Mouse (Mus musculus) midbrain, embryonic 13.5 days (tissue): Measurements from ENCODE around the gene Sv2c. TPM values are rescaled to one million over a fixed set of nuclear protein-coding genes. Genes with fewer than 3 reads are reported as not detected.

Source experiments
- ATAC-seq: fragments of 200-750 bp; cut with Nextera tagmentation; 2 replicates; pipeline ENCODE4 v1.8.0; 2017; ENCODE audit warnings: mild to moderate bottlenecking, moderate TSS enrichment, moderate library complexity
- H3K27ac ChIP-seq: fragments of 300-500 bp; sonication (generic); 2 replicates; pipeline ENCODE4 v1.5.1; 2015; ENCODE audit warnings: inconsistent platforms, mild to moderate bottlenecking, moderate library complexity
- H3K27me3 ChIP-seq: fragments of 300-500 bp; sonication (generic); 2 replicates; pipeline ENCODE4 v1.6.1; 2015; ENCODE audit warnings: mild to moderate bottlenecking, inconsistent platforms
- H3K36me3 ChIP-seq: fragments of 300-500 bp; sonication (generic); 2 replicates; pipeline ENCODE4 v1.6.1; 2015; ENCODE audit warnings: mild to moderate bottlenecking, inconsistent platforms
- H3K4me1 ChIP-seq: fragments of 300-500 bp; sonication (generic); replicated peaks from 2 replicates; pipeline ENCODE4 v1.6.1; 2015; ENCODE audit warnings: inconsistent platforms
- H3K4me2 ChIP-seq: fragments of 300-500 bp; sonication (generic); replicated peaks from 2 replicates; pipeline ENCODE4 v1.6.1; 2015; ENCODE audit warnings: moderate library complexity, mild to moderate bottlenecking, inconsistent platforms
- H3K4me3 ChIP-seq: fragments of 300-500 bp; sonication (generic); replicated peaks from 2 replicates; pipeline ENCODE4 v1.5.1; 2015; ENCODE audit warnings: mild to moderate bottlenecking, inconsistent platforms
- H3K9ac ChIP-seq: fragments of 300-500 bp; sonication (generic); replicated peaks from 2 replicates; pipeline ENCODE4 v1.6.1; 2015; ENCODE audit warnings: mild to moderate bottlenecking, inconsistent platforms
- H3K9me3 ChIP-seq: fragments of 300-500 bp; sonication (generic); 2 replicates; pipeline ENCODE4 v1.6.1; 2016; ENCODE audit warnings: mild to moderate bottlenecking, inconsistent platforms
- WGBS: fragments of 180-500 bp; shearing (Covaris S2); methylation state at CpG from one replicate; pipeline ENCODE4 v1.1.7; 2015; 5-methylcytosine and 5-hydroxymethylcytosine counted together
- polyA plus RNA-seq: library from polyadenylated mRNA; unstranded; fragments of >200 nt; fragmentation: Nextera tagmentation; extraction: Ambion mirVana; gene quantifications from 2 replicates; pipeline ENCODE4 v1.2.1, GENCODE M21; 2015

Gene Sv2c
- polyA plus RNA-seq, 1 experiment from 2014 or later: 3.4 TPM

DNA sequence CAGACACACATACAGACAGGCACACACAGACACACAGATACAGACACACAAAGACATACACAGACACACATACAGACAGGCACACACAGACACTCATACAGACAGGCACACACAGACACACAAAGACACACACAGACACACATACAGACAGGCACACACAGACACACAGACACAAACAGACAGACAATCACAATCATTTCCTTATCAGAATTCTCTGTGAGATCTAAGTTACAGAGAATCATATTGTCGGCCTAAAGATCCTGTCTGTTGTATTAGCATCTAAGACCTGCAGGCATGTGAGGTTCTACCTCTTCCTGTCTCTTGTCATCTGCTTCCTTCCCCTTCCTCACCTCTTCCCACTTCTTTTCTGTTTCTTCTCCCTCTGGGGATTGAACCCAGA lies 168.7 kb downstream of the Sv2c start:
- no peaks in the 10 kb centered on the region for H3K36me3 ChIP-seq
- 90% methylated on average over 1 of the region's 1 CpGs for WGBS
- peaks cover 59% of the 10 kb centered on the region for H3K4me1 ChIP-seq
- no peak overlapping the region for H3K4me2 ChIP-seq
- H3K4me3 ChIP-seq: no peak overlapping the region
- no peak overlapping the region for H3K9ac ChIP-seq
- 0 out of 2 replicates have a peak overlapping the region, but pooled peaks have one; percentile 10 for H3K27ac ChIP-seq
- H3K27me3 ChIP-seq: 0 out of 2 replicates have a peak, but pooled peaks cover 2% of the 10 kb centered on the region
- ATAC-seq: no peak
- H3K9me3 ChIP-seq: no peaks in the 10 kb centered on the region

- ATAC-seq: peak; percentile 66
- Histone ChIP-seq H3K27me3 (0 out of 2 replicates have a peak, but pooled peaks cover 2% of the 10 kb centered on the region), H3K4me1 (peaks cover 57% of the 10 kb centered on the region), H3K36me3 (no peaks in the 10 kb centered on the region), H3K9ac (no peak overlapping the region; the same call in 1 of the 2 replicates), H3K27ac (no peak overlapping the region), H3K9me3 (no peaks in the 10 kb centered on the region), H3K4me3 (peak overlapping the region; percentile 42; the same call in 1 of the 2 replicates), H3K4me2 (peak overlapping the region; percentile 81)
- 20% methylated on average over 7 of the region's 7 CpGs for WGBS
Observed at GRCm38 (mm10) chr13:95961905-95962304, 170.5 kb downstream of the Sv2c start.

- Histone ChIP-seq H3K9ac (peak overlapping the region; percentile 64), H3K27ac (no peak overlapping the region), H3K4me1 (peaks cover 57% of the 10 kb centered on the region), H3K4me3 (peak overlapping the region; percentile 42), H3K36me3 (no peaks in the 10 kb centered on the region), H3K9me3 (no peaks in the 10 kb centered on the region), H3K27me3 (0 out of 2 replicates have a peak, but pooled peaks cover 2% of the 10 kb centered on the region), H3K4me2 (peak overlapping the region; percentile 81)
- peak; percentile 45; the same call in 1 of the 2 replicates for ATAC-seq
- 9% methylated on average over 29 of the region's 29 CpGs for WGBS
Observed at GRCm38 (mm10) chr13:95961191-95961791, 171.1 kb downstream of the Sv2c start.

DNA sequence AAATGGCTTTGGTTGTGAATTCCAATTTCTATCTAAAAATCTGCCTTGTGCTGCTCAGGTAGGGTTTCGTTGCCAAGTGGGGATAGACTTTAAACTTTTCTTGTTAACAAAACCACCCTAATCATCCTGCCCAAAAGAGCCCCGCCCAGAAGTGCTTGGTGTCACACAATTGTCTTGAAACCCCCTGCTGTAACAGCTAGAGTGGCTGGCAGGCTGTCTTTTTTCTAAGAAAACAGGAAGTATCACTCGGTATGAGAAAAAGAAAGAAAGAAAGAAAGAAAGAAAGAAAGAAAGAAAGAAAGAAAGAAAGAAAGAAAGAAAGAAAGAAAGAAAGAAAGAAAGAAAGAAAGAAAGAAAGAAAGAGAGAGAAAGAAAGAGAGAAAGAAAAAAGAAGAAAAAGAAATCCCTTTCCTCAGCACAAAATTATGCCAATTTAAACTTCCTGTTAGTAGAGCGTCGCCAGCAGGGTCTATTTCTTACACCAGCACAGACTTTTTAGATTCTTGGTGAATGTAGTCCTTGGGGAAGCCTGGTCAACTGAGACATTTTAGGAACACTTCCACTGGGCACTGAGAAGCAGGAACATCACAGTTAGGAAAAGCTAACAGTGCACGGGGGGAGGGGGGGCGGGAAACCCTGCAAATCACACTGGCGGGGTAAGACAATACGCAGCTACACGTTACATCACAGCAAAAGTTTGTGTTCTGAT lies 171.7 kb downstream of the Sv2c start:
- 0 out of 2 replicates have a peak, but pooled peaks cover 2% of the 10 kb centered on the region for H3K27me3 ChIP-seq
- H3K4me1 ChIP-seq: peaks cover 55% of the 10 kb centered on the region
- ATAC-seq: no peak
- peak overlapping the region; percentile 64 for H3K9ac ChIP-seq
- WGBS: 4% methylated on average over 10 of the region's 10 CpGs
- H3K36me3 ChIP-seq: no peaks in the 10 kb centered on the region
- H3K4me3 ChIP-seq: peak overlapping the region; percentile 42
- no peak overlapping the region for H3K27ac ChIP-seq
- H3K4me2 ChIP-seq: peak overlapping the region; percentile 81
- no peaks in the 10 kb centered on the region for H3K9me3 ChIP-seq

- H3K4me1 ChIP-seq: peaks cover 48% of the 10 kb centered on the region
- WGBS: 3% methylated on average over 14 of the region's 14 CpGs
- peak overlapping the region; percentile 32 for H3K4me2 ChIP-seq
- no peak overlapping the region; the same call in 1 of the 2 replicates for H3K9ac ChIP-seq
- no peaks in the 10 kb centered on the region for H3K9me3 ChIP-seq
- H3K36me3 ChIP-seq: no peaks in the 10 kb centered on the region
- H3K4me3 ChIP-seq: no peak overlapping the region
- H3K27me3 ChIP-seq: 0 out of 2 replicates have a peak, but pooled peaks cover 2% of the 10 kb centered on the region
- peak overlapping the region; percentile 51 for H3K27ac ChIP-seq
- peak; percentile 24; the same call in 1 of the 2 replicates for ATAC-seq
Observed at GRCm38 (mm10) chr13:95959651-95960476, 172.5 kb downstream of the Sv2c start.

DNA sequence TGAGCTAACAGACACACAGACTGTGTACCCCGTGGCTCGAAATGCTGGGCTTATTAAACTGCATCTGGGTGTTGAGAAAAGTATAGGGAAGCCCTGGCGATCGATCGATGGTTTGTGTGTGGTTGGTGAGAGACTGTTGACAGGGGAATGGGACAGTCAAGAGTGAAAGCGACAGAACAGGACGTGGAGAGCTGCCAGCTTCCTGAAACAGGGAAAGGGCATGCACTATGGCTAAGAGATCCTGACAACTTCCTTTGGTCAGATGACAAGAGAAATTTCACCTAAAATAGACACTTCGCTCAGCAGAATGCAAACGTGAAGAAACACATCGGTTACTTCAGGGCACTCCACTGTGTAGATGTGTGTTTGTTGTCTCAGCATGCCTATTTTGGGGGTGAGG lies 175.2 kb downstream of the Sv2c start:
- H3K4me2 ChIP-seq: no peak overlapping the region
- H3K9me3 ChIP-seq: no peaks in the 10 kb centered on the region
- WGBS: 90% methylated on average over 10 of the region's 10 CpGs
- no peak for ATAC-seq
- no peak overlapping the region for H3K4me3 ChIP-seq
- peaks cover 36% of the 10 kb centered on the region for H3K4me1 ChIP-seq
- H3K36me3 ChIP-seq: no peaks in the 10 kb centered on the region
- H3K27me3 ChIP-seq: no peaks in the 10 kb centered on the region
- no peak overlapping the region for H3K9ac ChIP-seq
- H3K27ac ChIP-seq: no peak overlapping the region

GRCm38 (mm10) chr13:95956327-95956781 lies 176.0 kb downstream of the Sv2c start:
- ATAC-seq: no peak
- no peak overlapping the region for H3K27ac ChIP-seq
- H3K36me3 ChIP-seq: no peaks in the 10 kb centered on the region
- H3K9me3 ChIP-seq: no peaks in the 10 kb centered on the region
- no peak overlapping the region for H3K4me3 ChIP-seq
- H3K4me1 ChIP-seq: peaks cover 28% of the 10 kb centered on the region
- H3K27me3 ChIP-seq: no peaks in the 10 kb centered on the region
- H3K9ac ChIP-seq: no peak overlapping the region
- no peak overlapping the region for H3K4me2 ChIP-seq
- 89% methylated on average over 2 of the region's 2 CpGs for WGBS

- no peaks in the 10 kb centered on the region for H3K36me3 ChIP-seq
- H3K9ac ChIP-seq: no peak overlapping the region
- 92% methylated on average over 5 of the region's 5 CpGs for WGBS
- no peak overlapping the region for H3K4me2 ChIP-seq
- ATAC-seq: no peak
- no peaks in the 10 kb centered on the region for H3K27me3 ChIP-seq
- no peaks in the 10 kb centered on the region for H3K9me3 ChIP-seq
- H3K4me3 ChIP-seq: no peak overlapping the region
- no peak overlapping the region for H3K27ac ChIP-seq
- H3K4me1 ChIP-seq: peaks cover 19% of the 10 kb centered on the region
Observed at GRCm38 (mm10) chr13:95955204-95955603, 177.2 kb downstream of the Sv2c start.

GRCm38 (mm10) chr13:95953636-95954035 lies 178.7 kb downstream of the Sv2c start:
- WGBS: 23% methylated on average over 4 of the region's 4 CpGs
- Histone ChIP-seq H3K27me3 (no peaks in the 10 kb centered on the region), H3K4me1 (peaks cover 4% of the 10 kb centered on the region), H3K36me3 (no peaks in the 10 kb centered on the region), H3K27ac (no peak overlapping the region), H3K9ac (no peak overlapping the region), H3K4me3 (no peak overlapping the region), H3K9me3 (no peaks in the 10 kb centered on the region), H3K4me2 (no peak overlapping the region)
- peak; percentile 59 for ATAC-seq

- Histone ChIP-seq H3K4me1 (peaks cover 4% of the 10 kb centered on the region), H3K4me2 (no peak overlapping the region), H3K36me3 (no peaks in the 10 kb centered on the region), H3K9ac (no peak overlapping the region), H3K9me3 (no peaks in the 10 kb centered on the region), H3K27ac (no peak overlapping the region), H3K4me3 (no peak overlapping the region), H3K27me3 (no peaks in the 10 kb centered on the region)
- ATAC-seq: no peak
- WGBS: 82% methylated on average over 4 of the region's 4 CpGs
Observed at GRCm38 (mm10) chr13:95952263-95952662, 180.1 kb downstream of the Sv2c start.

DNA sequence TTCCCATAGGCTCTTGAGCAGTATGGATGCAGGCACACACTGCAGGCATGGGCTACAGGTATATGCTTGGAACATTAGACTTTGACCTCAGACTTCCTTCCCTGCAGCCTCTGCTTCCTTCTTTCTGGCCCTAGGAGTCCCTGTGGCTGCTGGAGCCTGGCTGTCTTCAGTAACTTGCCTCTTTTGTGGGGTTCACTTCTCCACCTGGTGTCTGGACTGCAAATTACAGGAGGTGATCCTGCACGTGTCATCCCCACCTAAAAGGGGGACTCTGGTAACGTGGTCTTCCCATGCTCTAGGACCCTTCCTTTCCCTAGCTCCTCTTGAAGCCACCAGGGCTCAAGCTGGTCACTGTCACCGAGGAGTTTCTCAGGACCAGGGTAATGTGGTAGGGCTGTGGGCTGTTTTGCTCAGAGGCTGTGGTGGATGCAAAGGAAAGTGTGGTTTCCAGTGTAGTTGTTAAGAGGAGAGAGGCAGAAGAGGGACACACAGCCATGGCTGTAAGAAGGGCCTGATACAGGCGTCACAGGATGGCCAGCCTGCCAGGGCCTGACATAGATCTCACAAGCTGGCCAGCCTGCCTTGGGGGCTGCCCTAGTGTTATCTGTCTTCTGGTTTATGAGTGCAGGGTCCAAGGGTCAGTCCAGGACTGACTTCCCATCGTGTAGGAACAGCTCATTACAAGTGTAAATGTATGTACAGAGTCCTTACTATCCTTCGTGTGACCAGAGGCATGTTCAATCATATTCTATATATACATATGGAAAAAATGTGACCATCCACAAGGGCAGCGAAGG lies 181.1 kb downstream of the Sv2c start:
- no peaks in the 10 kb centered on the region for H3K36me3 ChIP-seq
- H3K4me1 ChIP-seq: peaks cover 4% of the 10 kb centered on the region
- no peaks in the 10 kb centered on the region for H3K27me3 ChIP-seq
- 72% methylated on average over 7 of the region's 7 CpGs for WGBS
- H3K9me3 ChIP-seq: no peaks in the 10 kb centered on the region
- no peak overlapping the region for H3K9ac ChIP-seq
- H3K4me3 ChIP-seq: no peak overlapping the region
- ATAC-seq: no peak
- H3K4me2 ChIP-seq: no peak overlapping the region
- H3K27ac ChIP-seq: no peak overlapping the region
